Mouse (Mus musculus) embryonic facial prominence, embryonic 13.5 days (tissue): ENCODE results near the gene A2ml1. TPM values are rescaled to one million over a fixed set of nuclear protein-coding genes. Genes with fewer than 3 reads are reported as not detected.

ENCODE experiments used
- ATAC-seq: fragments of 200-750 bp; cut with Nextera tagmentation; 2 replicates; pipeline ENCODE4 v1.8.0; 2017; ENCODE audit warnings: low read depth; ENCODE audit not compliant: insufficient number of reproducible peaks, insufficient read depth, low FRiP score, low TSS enrichment
- H3K27ac ChIP-seq: fragments of 300-500 bp; sonication (generic); 2 replicates; pipeline ENCODE4 v1.5.1; 2015; ENCODE audit warnings: moderate library complexity, mild to moderate bottlenecking, inconsistent platforms
- H3K27me3 ChIP-seq: fragments of 300-500 bp; sonication (generic); 2 replicates; pipeline ENCODE4 v1.6.1; 2015; ENCODE audit warnings: mild to moderate bottlenecking, inconsistent platforms
- H3K36me3 ChIP-seq: fragments of 300-500 bp; sonication (generic); 2 replicates; pipeline ENCODE4 v1.6.1; 2015; ENCODE audit warnings: mild to moderate bottlenecking, inconsistent platforms
- H3K4me1 ChIP-seq: fragments of 300-500 bp; sonication (generic); 2 replicates; pipeline ENCODE4 v1.6.1; 2015; ENCODE audit warnings: inconsistent platforms
- H3K4me2 ChIP-seq: fragments of 300-500 bp; sonication (generic); 2 replicates; pipeline ENCODE4 v1.6.1; 2015; ENCODE audit warnings: moderate library complexity, mild to moderate bottlenecking, inconsistent platforms
- H3K4me3 ChIP-seq: fragments of 300-500 bp; sonication (generic); 2 replicates; pipeline ENCODE4 v1.5.1; 2015; ENCODE audit warnings: mild to moderate bottlenecking, inconsistent platforms
- H3K9ac ChIP-seq: fragments of 300-500 bp; sonication (generic); 2 replicates; pipeline ENCODE4 v1.6.1; 2015; ENCODE audit warnings: mild to moderate bottlenecking, inconsistent platforms
- H3K9me3 ChIP-seq: fragments of 300-500 bp; sonication (generic); 2 replicates; pipeline ENCODE4 v1.6.1; 2016; ENCODE audit warnings: inconsistent platforms
- WGBS: fragments of 180-500 bp; shearing (Covaris S2); methylation state at CpG from one replicate; pipeline ENCODE4 v1.1.7; 2015; ENCODE audit warnings: mixed read lengths; 5-methylcytosine and 5-hydroxymethylcytosine counted together
- polyA plus RNA-seq: library from polyadenylated mRNA; unstranded; fragments of >200 nt; fragmentation: Nextera tagmentation; extraction: Ambion mirVana; gene quantifications from 2 replicates; pipeline ENCODE4 v1.2.1, GENCODE M21; 2015

Gene A2ml1
- polyA plus RNA-seq, 1 experiment from 2014 or later, result 1.5 TPM

DNA sequence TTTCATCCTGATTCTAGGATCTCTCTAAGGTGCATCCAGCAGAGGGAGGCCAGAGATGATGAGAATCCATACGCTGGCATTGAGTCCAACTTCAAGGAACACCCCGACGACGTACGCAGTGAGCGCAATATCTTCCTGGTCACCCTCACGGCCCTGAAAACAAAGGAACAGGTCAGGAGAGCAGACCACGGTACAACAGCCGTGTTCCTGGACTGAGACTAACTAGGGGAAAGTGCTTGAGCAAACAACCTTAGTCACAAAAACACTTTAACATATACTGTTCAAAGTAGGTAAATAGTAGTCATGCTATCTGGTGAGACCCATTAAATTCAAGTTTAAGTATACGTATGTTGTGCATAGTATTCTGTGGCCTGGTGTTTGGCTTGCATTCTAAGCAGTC, 32.9 kb downstream of the A2ml1 start:
- H3K27me3 ChIP-seq, result no peaks in the 10 kb centered on the region
- no peaks in the 10 kb centered on the region for H3K9me3 ChIP-seq
- WGBS, result 89% methylated on average over 10 of the region's 10 CpGs
- no peak overlapping the region for H3K9ac ChIP-seq
- no peak overlapping the region for H3K27ac ChIP-seq
- H3K4me1 ChIP-seq, result no peaks in the 10 kb centered on the region
- no peak for ATAC-seq
- no peak overlapping the region for H3K4me2 ChIP-seq
- no peaks in the 10 kb centered on the region for H3K36me3 ChIP-seq
- H3K4me3 ChIP-seq, result no peak overlapping the region

DNA sequence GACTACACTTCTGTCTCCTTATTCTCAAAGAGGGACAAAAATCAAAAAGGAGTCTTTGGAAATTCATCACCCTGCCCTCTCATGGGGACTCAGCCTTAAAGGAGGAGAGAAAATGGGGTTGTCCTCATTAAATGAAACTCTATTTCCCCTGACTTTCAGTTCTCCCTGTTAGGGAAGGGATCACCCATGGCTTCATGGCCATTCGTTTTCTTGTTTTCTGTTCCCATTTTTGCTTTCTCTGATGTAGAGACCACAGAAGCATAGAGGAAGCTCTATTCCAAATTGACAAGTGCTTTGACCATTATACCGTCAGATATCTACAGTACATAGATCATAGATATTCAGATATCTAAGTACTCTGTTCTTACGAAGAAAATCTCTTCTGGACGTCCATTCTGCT, 36.0 kb downstream of the A2ml1 start:
- no peak overlapping the region for H3K4me2 ChIP-seq
- no peak overlapping the region for H3K27ac ChIP-seq
- no peaks in the 10 kb centered on the region for H3K27me3 ChIP-seq
- no peaks in the 10 kb centered on the region for H3K9me3 ChIP-seq
- H3K36me3 ChIP-seq, result no peaks in the 10 kb centered on the region
- H3K4me3 ChIP-seq, result no peak overlapping the region
- H3K4me1 ChIP-seq, result no peaks in the 10 kb centered on the region
- no peak for ATAC-seq
- H3K9ac ChIP-seq, result no peak overlapping the region
- WGBS, result 84% methylated on average over 4 of the region's 4 CpGs

DNA sequence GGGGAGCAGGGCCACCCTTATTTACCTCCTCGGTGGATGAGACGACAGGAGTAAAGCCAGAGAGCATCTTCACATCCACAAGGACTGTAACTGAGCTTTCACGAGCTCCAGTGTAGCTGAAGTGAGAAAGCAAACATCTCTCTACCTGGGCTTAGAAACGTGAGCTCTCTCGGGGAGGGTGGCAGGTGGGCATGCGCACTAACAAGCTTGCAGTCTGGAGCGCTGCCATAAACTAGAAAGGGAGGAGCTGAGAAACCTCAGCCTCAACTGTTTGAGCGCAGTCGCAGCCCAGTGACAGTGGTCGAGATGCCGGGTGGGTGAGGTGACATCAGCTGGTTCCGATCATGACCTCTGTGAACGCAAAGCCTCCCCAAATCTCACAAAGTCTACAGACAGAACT, 38.2 kb downstream of the A2ml1 start:
- H3K4me3 ChIP-seq, result no peak overlapping the region
- H3K4me1 ChIP-seq, result no peaks in the 10 kb centered on the region
- H3K9me3 ChIP-seq, result no peaks in the 10 kb centered on the region
- H3K4me2 ChIP-seq, result no peak overlapping the region
- no peaks in the 10 kb centered on the region for H3K27me3 ChIP-seq
- H3K36me3 ChIP-seq, result no peaks in the 10 kb centered on the region
- WGBS, result 69% methylated on average over 13 of the region's 13 CpGs
- no peak overlapping the region for H3K9ac ChIP-seq
- ATAC-seq, result no peak
- H3K27ac ChIP-seq, result no peak overlapping the region

DNA sequence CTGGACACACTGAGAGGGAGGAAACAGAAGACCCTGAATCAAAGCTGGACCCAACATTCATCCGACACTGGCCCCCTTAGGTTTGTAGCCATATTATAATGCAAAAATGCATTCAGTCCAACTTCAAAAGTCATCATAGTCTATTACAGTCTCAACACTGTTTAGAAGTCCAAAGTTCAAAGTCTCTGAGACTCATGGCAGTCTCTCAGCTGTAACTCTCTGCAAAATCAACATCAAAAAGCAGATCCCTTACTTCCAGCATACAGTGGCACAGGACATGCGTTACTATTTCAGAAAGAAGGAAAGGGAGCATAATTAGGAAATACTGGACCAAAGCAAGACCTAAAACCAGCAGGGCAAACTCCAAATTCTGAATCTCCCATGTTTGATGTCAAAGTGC, 46.2 kb downstream of the A2ml1 start:
- no peak overlapping the region for H3K4me3 ChIP-seq
- H3K4me2 ChIP-seq, result no peak overlapping the region
- no peaks in the 10 kb centered on the region for H3K4me1 ChIP-seq
- no peak overlapping the region for H3K9ac ChIP-seq
- no peak for ATAC-seq
- H3K36me3 ChIP-seq, result no peaks in the 10 kb centered on the region
- 84% methylated on average over 2 of the region's 2 CpGs for WGBS
- no peaks in the 10 kb centered on the region for H3K9me3 ChIP-seq
- H3K27ac ChIP-seq, result no peak overlapping the region
- no peaks in the 10 kb centered on the region for H3K27me3 ChIP-seq

DNA sequence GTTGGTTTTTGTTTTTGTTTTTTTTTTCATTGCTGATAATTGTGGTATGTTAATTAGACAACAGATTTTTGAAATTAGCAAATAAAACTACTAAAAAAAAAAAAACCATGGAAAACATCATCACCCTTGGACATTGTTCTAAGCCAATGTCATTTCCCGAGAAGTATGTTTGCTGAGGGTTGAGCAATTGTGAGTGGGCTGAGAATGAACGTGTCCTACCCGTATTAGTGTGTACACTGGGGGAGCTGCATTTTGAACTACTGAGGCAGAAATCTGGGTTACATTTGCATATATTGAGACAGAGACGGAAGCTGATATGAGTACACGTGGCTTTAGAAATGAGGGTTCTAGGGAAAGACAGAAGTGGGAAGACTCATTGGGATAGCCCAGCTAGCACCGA, 48.1 kb downstream of the A2ml1 start:
- 88% methylated on average over 6 of the region's 6 CpGs for whole genome bisulfite sequencing
- no peaks in the 10 kb centered on the region for H3K4me1 ChIP-seq
- H3K27ac ChIP-seq, result no peak overlapping the region
- H3K36me3 ChIP-seq, result no peaks in the 10 kb centered on the region
- H3K9ac ChIP-seq, result no peak overlapping the region
- ATAC-seq, result no peak
- no peaks in the 10 kb centered on the region for H3K9me3 ChIP-seq
- H3K4me3 ChIP-seq, result no peak overlapping the region
- H3K27me3 ChIP-seq, result no peaks in the 10 kb centered on the region
- H3K4me2 ChIP-seq, result no peak overlapping the region

DNA sequence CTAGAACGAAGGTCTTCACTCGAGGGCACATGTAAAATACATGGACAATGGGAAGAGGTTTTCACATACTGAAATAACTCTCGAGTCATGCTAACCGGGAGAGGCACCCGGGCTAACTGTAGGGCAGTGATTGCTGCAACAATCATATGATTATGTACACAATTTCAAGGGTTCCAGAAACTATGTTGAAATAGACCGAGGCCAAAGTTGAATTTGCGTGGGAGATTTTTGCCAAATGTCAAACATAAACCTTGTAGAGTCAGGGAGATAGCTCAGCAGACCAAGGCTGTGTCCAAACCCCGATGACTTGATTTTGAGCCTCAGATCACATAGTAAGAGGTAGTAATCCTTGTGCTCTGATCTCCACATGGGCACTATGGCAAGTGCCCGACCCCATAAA, 48.7 kb downstream of the A2ml1 start:
- Histone ChIP-seq H3K36me3 (no peaks in the 10 kb centered on the region), H3K27me3 (no peaks in the 10 kb centered on the region), H3K4me1 (no peaks in the 10 kb centered on the region), H3K4me3 (no peak overlapping the region), H3K27ac (no peak overlapping the region), H3K9me3 (no peaks in the 10 kb centered on the region), H3K4me2 (no peak overlapping the region), H3K9ac (no peak overlapping the region)
- 85% methylated on average over 9 of the region's 9 CpGs for WGBS
- ATAC-seq, result no peak

DNA sequence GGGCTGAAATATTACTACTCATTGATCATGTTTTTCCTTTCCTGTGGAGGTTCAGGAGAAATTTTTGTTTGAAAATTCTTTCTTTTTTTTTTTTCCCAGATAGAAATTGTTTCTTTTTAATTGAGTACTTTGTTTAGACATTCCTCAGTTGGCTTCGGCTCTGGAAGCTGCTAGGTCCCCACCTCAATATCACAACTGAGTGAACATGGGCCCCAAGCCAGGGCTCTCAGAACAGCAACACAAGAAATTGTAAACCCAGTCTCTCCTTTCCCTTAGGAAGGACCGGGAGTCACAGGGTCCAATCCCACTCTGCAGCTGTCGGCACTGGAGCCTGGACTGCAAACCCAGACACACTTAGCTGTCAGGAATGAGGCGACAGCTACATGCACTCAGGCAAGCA, 52.9 kb downstream of the A2ml1 start:
- H3K9me3 ChIP-seq, result no peaks in the 10 kb centered on the region
- WGBS, result 67% methylated on average over 4 of the region's 4 CpGs
- no peak overlapping the region for H3K4me2 ChIP-seq
- no peak overlapping the region for H3K4me3 ChIP-seq
- H3K27ac ChIP-seq, result no peak overlapping the region
- no peak overlapping the region for H3K9ac ChIP-seq
- ATAC-seq, result no peak
- H3K4me1 ChIP-seq, result no peaks in the 10 kb centered on the region
- no peaks in the 10 kb centered on the region for H3K27me3 ChIP-seq
- H3K36me3 ChIP-seq, result no peaks in the 10 kb centered on the region

DNA sequence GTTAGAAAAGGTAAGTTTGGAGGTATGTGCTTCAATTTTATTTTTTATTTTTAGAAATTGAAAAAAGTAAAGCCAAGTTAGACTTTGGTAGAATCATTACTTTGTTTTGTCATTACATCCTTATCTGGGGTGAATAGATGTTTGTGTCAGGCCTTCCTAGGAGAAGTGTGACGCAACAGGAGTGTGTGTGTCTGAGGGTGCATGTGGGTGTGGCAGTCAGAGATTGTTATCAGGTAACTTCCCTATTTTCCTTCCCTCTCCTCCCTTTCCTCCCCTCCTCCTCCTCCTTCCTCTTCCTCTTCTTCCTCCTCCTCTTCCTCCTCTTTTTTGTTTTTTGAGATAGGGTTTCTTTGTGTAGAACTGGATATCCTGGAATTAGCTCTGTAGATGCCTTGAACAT, 54.3 kb downstream of the A2ml1 start:
- ATAC-seq, result no peak
- no peak overlapping the region for H3K9ac ChIP-seq
- WGBS, result 71% methylated on average over 1 of the region's 1 CpGs
- no peaks in the 10 kb centered on the region for H3K4me1 ChIP-seq
- no peaks in the 10 kb centered on the region for H3K36me3 ChIP-seq
- no peak overlapping the region for H3K27ac ChIP-seq
- H3K4me3 ChIP-seq, result no peak overlapping the region
- H3K4me2 ChIP-seq, result no peak overlapping the region
- no peaks in the 10 kb centered on the region for H3K9me3 ChIP-seq
- H3K27me3 ChIP-seq, result no peaks in the 10 kb centered on the region

DNA sequence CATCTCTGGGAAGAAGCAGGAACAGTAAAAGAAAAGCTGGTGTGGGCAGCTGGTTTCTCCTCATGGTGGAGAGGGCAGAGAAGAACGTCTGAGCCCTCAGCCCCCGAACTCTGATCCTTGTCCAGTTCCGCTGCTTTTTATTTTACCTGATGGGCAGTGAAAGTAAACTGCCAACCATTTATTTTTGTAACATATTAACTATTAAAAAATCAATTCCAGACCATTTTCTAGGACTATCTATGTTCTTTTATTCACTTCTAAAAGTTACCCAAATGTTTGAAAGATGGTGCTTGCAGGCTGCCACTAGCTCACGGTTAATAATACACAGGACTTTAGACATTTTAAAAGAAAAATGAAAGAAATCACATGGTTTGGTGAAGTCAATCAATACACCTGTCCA, 54.8 kb downstream of the A2ml1 start, which contains the start of gene Pzp:
Gene Pzp, minus strand, starts transcription at position 120 of the 400 bp plus-strand sequence.
- H3K27me3 ChIP-seq, result no peaks in the 10 kb centered on the region
- H3K4me1 ChIP-seq, result no peaks in the 10 kb centered on the region
- no peak within 1 kb of the TSS for H3K4me2 ChIP-seq
- H3K4me3 ChIP-seq, result no peak within 1 kb of the TSS
- H3K36me3 ChIP-seq, result no peaks in the 10 kb centered on the region
- WGBS, result 85% methylated on average over 4 of the region's 4 CpGs
- H3K9ac ChIP-seq, result no peak within 1 kb of the TSS
- no peaks in the 10 kb centered on the region for H3K9me3 ChIP-seq
- no peak within 1 kb of the TSS for H3K27ac ChIP-seq
- ATAC-seq, result no peak

DNA sequence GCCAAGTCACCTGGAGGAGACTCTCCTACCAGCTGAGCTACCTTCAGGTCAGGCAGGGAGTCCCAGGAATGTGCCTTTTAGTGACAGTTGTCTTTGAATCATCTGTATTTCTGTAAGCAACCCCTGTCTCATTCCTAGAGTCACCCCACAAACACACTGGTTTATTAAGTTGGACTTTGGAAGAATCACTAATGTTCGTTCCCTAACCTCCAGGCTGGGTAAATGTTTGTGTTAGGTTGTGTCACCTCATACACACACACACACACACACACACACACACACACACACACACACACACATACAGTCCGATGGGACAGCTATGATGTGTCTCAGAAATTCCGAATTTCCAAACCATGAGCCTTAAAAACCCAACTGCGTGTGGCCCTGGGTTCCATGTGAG, 55.6 kb downstream of the A2ml1 start:
- Histone ChIP-seq H3K9me3 (no peaks in the 10 kb centered on the region), H3K36me3 (no peaks in the 10 kb centered on the region), H3K9ac (no peak overlapping the region), H3K27me3 (no peaks in the 10 kb centered on the region), H3K4me2 (no peak overlapping the region), H3K4me1 (no peaks in the 10 kb centered on the region), H3K27ac (no peak overlapping the region), H3K4me3 (no peak overlapping the region)
- ATAC-seq, result no peak
- WGBS, result 91% methylated on average over 4 of the region's 4 CpGs

DNA sequence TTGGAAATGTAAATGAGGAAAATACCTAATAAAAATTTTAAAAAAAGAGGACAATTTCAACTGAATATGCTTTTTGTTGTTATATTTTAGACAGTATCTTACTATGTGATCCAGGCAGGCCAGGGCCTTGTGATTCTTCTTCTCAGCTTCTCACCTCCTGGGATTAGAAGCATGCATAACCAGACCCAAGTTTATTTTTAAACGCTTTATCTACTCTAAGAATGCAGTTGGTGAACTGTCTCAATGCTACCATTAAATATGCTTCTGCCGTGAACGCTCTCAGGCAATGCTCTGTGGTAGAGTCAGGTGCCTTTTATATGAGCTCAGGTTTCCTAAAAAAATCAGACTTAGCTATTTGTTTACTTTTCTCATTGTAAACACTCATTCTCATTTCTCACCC, 58.0 kb downstream of the A2ml1 start:
- H3K9me3 ChIP-seq, result no peaks in the 10 kb centered on the region
- H3K4me3 ChIP-seq, result no peak overlapping the region
- H3K4me1 ChIP-seq, result no peaks in the 10 kb centered on the region
- H3K36me3 ChIP-seq, result no peaks in the 10 kb centered on the region
- no peaks in the 10 kb centered on the region for H3K27me3 ChIP-seq
- WGBS, result 86% methylated on average over 3 of the region's 3 CpGs
- no peak overlapping the region for H3K4me2 ChIP-seq
- no peak overlapping the region for H3K9ac ChIP-seq
- H3K27ac ChIP-seq, result no peak overlapping the region
- ATAC-seq, result no peak

DNA sequence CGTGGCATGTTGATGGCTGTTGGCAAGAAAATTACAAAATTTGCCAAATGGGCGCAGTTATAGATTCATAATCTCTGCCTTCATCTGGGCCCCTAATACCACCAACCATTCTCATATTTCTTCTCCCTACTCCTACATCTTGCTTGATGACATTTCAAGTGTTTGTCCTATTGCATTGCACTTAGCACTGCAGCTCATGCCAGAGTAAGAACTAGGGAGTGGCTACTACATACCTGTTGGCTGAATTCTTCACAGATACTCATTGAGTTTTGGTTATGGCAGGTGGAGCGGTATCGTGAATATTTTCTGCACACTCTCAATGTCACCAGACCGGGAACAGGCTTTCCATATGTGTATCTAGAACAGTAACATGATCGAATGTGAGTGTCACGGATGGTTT, 62.2 kb downstream of the A2ml1 start:
- WGBS, result 84% methylated on average over 7 of the region's 7 CpGs
- no peak overlapping the region for H3K9ac ChIP-seq
- H3K27me3 ChIP-seq, result no peaks in the 10 kb centered on the region
- no peaks in the 10 kb centered on the region for H3K36me3 ChIP-seq
- ATAC-seq, result no peak
- no peak overlapping the region for H3K27ac ChIP-seq
- H3K4me3 ChIP-seq, result no peak overlapping the region
- H3K4me2 ChIP-seq, result no peak overlapping the region
- H3K9me3 ChIP-seq, result 0 out of 2 replicates have a peak, but pooled peaks cover 4% of the 10 kb centered on the region
- no peaks in the 10 kb centered on the region for H3K4me1 ChIP-seq

DNA sequence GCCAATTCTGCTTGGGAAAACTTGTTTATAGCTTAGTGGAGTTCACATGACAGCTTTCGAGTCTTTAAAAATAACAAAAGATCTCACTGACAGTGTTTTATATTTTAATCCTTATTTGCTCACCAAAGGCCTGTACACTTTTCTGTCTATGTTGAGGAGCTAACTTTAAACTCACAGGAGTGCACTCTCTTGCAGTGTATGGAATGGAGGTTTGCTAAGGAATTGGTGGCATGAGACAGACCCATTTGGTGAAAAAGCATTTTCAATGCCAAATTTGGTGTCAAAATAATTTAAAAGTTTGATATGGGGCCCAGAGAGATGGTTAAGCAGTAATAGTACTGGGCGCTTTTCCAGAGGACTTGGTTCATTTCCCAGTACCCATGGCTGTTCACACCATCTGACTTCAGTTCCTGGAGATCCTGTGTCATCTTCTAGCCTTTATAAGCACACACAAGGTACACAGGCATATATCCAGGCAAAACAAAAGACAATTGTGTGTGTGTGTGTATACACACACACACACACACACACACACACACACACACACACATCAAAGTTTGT, 75.7 kb downstream of the A2ml1 start:
- Histone ChIP-seq H3K27me3 (no peaks in the 10 kb centered on the region), H3K27ac (no peak overlapping the region), H3K4me2 (no peak overlapping the region), H3K9ac (no peak overlapping the region), H3K4me1 (no peaks in the 10 kb centered on the region), H3K9me3 (no peaks in the 10 kb centered on the region), H3K36me3 (no peaks in the 10 kb centered on the region), H3K4me3 (no peak overlapping the region)
- 84% methylated on average over 2 of the region's 2 CpGs for WGBS
- no peak for ATAC-seq
